Mouse (Mus musculus) c-Kit-negative CD71-positive TER-119-positive erythroid progenitor cells, embryonic 14.5 days (primary cell): ENCODE results near the gene Nkg7.
"Not testable (repeated sequence)": the region's sequence is repeated elsewhere in the genome, so short reads cannot be mapped to it uniquely, and the experiment has no call there.

ENCODE experiments used
- DNase-seq: peaks from one replicate; pipeline ENCODE4 v3.0.0-alpha.2; 2013; ENCODE audit warnings: low read depth, low spot score

Nkg7 gene

DNA sequence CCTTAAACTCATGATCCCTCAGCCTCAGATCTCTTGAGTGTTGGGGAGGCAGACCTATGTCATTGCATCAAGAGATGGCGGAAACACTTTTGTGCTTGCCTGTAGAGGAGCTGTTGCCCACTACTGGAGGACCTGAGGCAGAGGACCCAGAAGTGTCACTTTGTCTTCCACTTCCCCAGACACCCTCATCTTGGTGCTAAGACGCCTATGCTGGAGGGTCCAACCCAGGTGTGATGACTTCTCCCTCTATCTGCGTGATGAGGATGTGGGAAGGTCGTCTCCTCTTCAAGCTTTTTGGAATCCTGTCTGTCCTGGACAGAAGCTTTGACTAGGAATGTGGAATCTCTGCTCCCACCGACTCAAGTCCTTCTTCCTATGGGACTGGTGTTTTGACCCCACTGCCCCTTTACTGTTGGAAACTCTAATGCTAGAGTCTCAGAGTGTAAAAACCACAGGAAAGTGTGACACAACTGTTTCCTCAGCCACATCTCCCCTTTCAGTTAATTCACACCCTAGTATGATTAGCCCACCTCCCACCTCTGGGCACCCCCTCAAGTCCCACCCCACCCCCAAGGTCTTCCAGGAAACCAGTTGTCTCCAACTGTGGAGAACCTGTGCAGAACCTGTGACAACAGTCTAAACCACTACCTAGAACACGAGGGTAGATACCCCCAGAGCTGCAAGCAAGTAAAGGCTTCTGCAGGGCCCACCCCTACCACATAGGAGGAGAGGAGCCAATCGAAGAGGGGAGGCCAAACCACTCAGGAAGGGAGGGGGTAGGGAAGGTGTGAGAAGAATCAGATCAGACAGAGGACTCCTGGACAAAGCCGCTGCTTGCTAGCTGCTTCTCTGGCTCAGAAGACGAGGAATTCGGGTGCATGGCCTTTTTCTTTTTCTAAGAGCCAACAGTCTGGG, at the start of gene Nkg7:
Nkg7 (plus strand) TSS at position 733 of the 915 bp plus-strand sequence.
- no peak for DNase-seq

DNA sequence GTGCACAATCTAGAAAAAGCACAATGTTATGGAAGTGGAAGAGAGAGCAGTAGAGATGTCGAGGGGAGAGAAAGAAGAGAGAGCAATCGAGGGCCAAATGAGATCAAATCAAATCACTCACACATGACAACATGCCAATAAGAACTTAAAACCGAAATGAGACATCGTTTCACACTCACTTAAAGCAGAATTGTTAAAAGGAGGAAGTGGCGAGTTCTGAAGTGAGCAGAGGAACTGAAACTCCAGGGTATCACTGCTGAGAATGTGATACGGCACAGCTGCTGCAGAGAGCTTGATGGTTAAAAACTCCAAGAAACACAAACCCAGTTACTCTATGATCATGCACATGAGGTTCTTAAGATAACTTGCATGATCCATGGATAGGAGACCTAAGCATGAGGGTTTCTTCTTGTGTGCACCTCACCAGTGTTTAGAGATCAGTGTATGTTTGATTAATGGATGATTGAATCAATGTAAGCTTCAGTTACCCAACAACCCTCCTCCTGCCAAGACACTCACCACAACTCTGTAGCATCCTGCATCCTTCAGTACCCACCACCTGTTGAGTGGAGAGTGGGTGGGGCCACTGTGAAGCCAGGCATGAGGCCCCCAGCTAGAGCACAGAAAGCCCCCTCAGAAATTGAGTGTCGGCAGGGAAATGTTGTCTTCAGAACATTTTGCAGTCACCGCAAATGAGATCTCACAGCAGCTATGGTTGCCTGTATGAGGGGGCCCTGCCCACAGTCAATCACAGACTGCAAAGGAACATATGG, 44.3 kb upstream of the Nkg7 start:
- no peak for DNase-seq

DNA sequence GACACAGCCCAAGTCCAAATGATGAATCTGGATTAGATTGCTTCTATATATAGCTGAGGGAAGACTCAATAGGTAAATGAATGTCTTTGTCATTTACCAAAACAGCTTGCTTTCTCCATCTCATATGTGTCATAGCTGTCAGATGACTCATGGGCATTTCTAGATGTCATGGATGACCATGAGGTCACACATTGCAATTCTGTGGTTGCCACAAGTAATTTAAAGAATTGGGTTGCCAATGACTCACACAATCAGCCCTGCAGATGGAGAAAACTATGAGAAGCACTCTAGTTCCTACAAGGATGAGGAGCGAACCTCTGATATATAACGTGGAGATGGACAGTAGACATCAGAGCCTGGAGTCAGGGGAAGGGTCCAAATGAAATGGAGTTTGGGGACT, 37.4 kb upstream of the Nkg7 start:
- no peak for DNase-seq

DNA sequence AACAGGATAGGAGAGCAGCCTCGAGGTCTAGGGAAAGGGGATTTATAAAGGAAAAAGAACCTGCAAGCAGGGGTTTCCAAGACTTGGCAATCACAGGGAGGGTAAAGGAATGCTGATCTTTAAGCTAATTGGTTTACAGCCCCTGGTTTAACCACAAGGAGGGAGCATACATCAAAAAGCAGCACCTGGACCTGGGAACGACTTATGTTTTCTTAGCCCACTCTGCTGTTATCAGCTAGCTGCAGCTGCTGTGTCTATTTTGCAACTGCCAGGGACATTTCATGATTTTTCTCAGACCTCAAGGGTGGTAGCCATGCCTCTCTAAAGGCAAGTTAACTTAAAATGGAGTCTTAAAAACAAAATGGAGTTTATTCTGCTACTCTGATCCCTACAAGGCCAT, 34.2 kb upstream of the Nkg7 start:
- DNase-seq = no peak

DNA sequence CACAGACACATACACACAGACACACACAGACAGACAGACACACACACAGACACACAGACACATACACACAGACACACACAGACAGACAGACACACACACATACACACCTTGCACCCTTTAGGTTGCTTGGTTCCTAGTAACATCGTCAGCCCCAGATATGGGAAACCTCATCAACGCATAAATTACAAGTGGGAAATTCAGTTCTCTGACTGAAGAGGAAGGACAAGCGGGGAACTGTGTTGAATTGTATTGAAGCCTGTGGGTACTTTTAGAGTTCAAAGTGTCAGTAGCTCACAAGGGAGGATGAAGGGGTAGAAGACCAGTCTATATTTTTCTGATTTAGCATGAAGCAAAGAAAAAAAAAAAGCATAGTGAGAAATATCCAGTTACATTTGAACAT, 29.3 kb upstream of the Nkg7 start:
- DNase-seq = no peak

DNA sequence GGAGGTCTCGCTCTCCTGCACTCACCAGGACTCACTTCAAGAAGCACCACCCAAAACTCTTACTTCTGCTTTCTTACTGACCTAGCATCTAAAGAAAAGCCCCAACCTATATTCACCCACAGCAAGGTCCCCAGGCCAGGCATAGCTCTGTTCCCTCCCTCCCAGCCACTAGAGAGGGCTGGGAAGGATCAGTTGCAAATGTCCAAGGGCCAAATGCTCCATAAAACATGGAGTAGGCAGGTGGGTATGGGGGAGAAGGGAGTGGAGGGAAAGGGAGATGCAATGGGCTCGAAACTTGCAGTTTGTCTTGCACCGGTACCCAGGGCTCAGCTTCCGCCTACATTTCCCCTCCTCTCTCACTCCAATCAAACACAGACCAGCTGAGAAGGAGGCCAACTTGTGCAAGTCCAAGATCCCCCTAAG, 28.7 kb upstream of the Nkg7 start, which contains the start of gene Siglecg:
Siglecg (plus strand) TSS at position 74 of the 423 bp plus-strand sequence.
- no peak for DNase-seq

DNA sequence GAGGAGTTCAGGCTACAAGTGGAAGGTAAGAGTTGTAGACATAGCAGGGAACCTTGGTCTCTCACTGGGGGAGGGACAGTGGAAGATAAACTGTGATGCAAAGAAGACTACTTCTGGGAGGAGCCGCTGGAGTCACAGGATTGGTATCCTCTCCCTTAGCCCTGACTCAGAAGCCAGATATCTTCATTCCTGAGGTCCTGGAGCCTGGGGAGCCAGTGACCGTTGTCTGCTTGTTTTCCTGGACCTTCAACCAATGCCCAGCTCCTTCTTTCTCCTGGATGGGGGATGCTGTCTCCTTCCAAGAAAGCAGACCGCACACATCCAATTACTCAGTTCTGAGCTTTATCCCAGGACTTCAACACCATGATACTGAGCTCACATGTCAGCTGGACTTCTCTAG, 27.8 kb upstream of the Nkg7 start:
- no peak for DNase-seq

DNA sequence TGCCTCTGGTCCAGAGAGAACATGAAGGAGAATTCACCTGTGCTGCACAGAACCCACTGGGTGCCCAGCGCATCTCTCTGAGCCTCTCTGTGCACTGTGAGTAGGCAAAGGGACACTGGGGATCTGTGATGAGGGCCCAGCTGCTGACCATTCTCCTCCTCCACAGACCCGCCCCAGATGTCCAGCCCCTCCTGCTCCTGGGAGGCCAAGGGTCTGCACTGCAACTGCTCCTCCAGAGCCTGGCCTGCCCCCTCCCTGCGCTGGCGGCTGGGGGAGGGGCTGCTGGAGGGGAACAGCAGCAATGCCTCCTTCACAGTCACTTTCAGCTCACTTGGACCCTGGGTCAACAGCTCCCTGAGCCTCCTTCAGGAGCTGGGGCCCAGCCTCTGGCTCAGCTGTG, 25.1 kb upstream of the Nkg7 start:
- DNase-seq = not testable (repeated sequence)

DNA sequence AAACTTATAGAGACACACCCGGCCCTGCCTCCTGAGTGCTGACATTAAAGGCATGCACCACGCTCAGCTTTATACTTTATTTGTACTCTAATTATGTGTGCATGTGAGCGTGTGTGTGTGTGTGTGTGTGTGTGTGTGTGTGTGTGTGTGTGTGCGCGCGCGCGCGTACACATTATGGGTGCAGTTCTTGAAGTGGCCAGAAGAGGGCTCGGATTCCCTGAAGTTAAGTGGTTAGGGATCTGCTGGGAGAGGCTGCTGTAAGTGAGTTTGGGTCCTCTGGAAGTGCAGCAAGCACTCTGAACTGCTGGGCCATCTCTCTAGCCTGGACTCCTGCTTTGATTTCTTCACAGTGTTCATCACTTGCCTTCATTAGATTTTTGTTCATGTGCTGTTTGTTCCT, 19.6 kb upstream of the Nkg7 start:
- DNase-seq = no peak

DNA sequence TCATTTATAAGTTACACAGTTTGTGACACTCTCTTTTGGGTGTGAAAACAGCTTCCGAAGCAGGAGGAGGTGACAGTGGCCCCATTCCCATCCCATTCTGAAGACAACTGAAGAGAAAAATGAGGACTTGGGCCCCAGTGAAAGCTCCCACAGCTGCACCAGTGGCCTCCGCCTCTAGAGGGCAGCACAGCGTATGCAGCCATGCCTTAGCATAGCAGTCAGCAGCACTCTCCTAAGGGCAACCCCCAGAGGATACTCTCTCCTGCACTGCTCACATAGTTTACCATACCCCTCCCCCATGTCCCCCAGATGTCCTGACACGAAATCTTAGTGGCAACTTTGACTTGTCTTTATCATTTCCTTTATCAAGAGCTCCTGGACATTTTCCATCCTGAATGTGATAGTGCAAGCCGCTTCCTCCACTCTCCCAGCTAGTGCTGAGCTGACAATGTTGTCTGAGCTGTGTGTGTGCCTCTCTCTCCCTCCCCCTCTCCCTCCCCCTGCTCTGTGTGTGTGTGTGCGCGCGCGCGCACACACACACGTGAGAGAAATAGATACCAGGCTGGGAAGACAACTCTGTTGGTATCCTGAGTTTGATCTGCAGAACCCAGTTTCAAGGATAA, 13.8 kb upstream of the Nkg7 start:
- DNase-seq = peak; percentile 15

DNA sequence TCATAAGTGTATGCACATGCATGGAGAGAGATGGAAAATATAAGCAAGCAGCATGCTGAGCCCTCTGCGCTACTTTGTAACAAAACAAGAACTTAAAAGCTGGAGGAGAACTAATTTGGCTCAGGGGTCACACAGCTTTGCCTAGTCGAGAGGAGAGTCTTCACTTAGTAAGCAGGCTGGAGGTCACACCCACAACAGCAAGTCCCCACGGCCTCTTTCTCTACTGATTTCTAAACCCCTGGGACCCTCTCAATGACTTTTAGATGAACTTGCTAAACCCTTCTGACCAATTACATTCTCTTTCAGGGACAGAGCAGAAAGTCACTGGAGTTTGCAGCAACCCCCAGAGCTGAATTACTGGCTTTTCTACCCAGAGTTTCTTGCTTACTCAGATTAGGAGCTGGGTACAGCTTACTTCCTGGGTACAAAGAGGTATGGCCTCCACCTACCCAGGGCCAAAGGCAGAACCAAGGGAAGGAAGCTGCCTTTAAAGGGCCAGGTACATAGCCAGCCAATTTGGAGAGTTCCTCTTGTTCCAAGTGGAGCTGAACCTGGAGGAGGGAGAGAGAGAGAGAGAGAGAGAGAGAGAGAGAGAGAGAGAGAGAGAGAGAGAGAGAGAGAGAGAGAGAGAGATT, 12.8 kb upstream of the Nkg7 start:
- DNase-seq = no peak

DNA sequence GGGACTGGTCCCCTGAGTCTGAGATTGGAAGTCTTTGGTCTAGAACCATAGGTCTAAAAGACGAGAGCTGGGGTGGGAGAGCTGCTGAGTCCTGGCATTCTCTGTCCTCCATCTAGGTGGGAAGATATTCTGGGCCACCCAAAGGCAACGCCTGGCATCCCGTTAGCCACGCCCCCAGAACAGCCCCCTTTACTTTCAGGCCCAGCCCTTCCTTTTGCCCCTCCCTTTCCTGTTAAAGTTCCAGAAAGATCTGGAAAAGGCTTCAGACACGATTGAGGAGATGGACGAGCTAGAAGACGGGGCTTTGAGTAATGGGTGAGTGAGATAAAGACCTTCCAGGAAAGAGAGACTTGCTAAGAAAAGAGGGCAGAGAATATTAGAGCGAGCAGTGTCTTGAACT, 9.5 kb upstream of the Nkg7 start, which contains the start of gene Lim2:
Lim2 (plus strand) TSS at position 265 of the 400 bp plus-strand sequence.
- no peak for DNase-seq

DNA sequence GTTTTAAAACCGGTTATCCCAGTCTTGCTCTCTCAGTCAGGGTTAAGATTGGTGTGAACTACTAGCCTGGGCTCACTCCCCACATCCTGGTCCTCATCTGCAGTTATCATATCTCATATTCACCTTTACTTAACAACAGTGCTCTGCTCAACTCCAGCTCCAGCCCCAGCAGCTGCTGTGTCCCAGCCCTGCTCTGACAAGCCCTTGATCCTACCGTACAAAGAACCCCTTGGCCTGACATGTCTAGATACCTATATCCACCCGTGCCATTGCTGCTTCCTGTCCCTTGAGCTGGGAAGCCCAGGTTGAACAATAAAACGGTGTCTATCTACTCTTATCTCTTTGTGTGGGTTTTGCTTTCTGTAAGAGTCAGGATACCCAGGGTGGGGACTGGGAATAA, 7.4 kb upstream of the Nkg7 start:
- no peak for DNase-seq

DNA sequence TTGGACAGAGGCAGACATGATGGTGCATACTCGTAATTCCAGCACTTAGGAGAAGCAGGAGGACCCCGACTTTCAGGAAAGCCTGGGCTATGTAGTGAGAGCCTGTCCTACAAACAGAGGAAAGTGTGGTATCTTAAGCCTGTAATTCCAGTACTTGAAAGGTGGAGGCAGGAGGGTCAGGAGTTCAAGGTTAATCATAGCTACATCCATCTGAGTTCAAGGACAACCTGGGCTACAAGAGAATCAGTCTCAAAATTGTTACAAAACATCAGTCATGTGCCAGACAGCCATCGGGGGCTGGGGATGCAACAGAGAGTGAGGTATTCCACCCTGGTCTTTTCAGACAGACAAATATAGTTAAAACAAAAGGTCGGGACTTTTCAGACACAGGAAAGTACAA, 4.0 kb upstream of the Nkg7 start:
- DNase-seq = no peak

DNA sequence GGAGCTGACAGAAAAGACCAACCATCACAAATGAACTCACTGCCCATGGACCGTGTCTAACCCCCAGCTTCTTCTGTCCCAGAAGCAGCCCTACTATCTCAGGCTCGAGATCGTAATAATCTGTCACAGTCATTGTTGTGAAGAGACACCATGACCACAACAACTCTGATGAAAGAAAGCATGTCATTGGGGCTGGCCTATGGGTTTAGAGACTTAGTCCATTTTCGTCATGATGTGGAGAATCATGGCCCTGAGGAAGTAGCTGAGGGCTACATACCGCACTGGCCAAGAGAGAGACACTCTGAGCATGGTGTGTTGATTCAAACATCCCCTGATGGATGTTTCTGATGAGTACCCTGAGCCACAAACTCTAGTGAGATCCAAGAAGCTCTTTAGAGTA, 2.2 kb upstream of the Nkg7 start:
- no peak for DNase-seq

DNA sequence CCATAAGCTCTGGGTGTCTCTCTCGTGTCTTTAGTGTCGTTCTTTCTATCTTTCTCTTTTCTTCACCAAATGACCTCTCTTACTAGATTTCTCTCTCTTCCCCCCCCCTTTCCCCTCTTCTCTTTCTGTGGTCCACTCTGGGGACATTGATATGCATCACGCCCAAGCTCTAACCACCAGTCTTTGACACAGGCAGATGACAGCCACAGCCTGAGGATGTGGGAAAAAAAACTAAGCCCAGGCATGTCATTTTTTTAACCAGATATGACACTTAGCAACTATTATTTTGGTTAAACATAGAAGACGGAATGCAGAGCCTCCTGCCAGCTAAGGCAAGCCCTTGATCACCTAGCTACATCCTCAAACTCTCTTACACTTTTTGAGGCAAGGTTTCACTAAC, 1.7 kb downstream of the Nkg7 start:
- DNase-seq = no peak

DNA sequence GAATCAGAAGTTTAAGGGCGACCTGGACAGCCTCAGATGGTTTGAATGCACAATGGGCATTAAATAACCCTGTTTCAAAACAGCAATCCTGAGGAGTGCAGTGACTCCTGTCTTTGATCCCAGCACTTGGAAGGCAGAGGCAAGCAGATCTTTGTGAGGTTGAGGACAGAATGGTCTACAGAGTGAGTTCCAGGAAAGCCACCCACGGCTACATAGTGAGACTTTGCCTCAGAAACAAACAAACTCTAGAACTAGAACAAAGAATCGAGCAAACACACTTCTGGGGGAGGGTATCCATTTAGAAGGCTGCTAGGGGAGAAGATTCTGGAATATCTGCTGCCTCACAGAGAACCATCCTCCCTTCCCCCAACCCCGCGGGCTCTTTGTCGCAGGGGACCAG, 3.6 kb downstream of the Nkg7 start, which contains the start of gene Cldnd2:
Cldnd2 (plus strand) TSS at position 301 of the 400 bp plus-strand sequence.
- DNase-seq = no peak

DNA sequence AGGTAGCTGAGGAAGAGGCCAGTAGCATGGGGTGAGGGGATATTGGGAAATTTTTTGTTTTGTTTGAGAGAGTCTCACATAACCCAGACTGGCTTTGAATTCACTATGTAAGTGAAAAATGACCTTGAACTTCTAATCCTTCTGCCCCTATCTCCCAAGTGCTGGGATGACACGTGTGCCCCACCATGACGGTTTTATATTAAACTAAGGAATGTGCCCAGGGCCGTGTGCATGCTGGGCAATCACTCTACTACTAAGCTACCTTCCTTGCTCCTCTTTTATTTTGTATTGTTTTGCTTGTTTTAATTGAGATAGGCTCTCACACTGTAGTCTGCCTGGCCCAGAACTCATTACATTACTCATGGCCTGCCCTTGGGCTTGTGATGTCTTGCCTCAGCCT, 4.2 kb downstream of the Nkg7 start:
- no peak for DNase-seq

DNA sequence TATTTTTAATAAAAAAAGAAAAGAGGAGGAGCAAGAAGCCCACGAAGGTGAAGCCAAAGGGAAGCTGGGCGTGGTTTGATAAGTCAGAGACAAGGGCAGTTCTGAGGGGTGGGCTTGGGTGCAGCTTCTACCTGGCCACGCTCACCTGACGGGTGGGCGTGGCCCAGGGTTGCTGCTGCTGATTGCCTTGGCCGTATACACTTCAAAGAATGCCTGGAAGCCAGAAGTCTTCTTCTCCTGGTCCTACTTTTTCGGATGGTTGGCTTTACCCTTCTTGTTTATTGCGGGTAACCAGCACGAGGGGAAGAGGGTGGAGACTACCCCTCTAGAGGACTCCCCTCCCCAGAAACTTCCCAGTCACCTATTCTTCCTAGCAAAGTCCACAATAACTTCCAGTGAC, 5.8 kb downstream of the Nkg7 start:
- DNase-seq = no peak

DNA sequence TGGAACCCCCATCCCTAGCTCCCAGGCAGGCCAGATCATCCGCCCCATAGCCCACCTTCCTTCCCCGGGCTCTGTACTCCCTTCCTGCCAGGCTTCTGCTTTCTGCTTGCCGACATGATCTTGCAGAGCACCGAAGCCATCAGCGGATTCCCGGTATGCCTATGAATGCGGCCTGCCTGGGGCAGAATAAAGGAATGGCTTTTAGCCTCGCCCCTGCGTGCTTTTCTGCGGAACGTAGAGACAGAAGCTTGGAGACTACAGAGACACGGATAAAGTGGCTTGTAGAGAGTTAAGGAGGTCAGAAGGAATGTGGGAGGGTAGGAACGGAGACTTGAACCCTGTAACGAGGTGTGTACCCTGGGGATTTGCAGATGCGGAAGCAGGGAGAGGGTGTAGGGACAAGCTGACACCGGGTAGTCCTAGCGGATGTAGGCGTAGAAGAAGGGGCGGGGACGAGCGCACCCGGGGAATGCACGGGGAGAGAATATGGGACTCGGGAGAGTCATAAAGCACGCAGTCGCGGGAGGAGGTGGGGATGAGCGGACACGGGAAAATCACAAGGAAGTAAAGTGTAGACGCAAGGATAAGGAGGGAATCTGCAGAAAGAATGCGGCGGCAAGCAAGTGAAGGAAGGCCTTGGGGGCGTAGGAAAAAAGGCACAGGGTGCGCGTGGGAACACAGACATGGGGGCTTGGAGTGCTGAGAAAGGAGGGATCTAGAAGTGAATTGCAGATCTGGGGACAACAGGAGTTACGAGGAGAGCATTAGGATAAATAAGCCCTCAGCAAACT, 6.4 kb downstream of the Nkg7 start:
- no peak for DNase-seq

DNA sequence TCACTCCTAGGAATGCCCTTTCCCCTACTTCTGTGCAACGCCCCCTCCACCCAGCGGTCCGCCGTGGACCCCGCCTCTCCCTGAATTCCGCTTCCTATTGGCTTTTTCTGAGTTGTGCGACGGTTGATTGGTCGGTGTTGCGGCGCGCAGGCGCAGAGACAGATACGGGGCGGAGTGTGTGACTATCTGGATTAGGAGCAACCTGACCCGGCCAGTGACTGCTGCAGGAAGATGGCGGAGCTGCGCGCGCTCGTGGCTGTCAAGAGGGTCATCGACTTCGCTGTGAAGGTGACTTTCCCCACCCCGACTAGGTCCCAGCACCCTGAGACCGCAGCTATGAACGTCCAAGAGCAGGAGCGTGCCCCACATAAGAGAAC, 7.0 kb downstream of the Nkg7 start, which contains the start of the genes Etfb and Gm45233:
Etfb (plus strand) TSS at position 167 of the 377 bp plus-strand sequence.
Gm45233 (plus strand) TSS at position 212 of the 377 bp plus-strand sequence.
- peak; percentile 86 for DNase-seq
